Mouse (Mus musculus): Measurements from ENCODE around the gene Ppp1r15b. TPM values are rescaled to one million over a fixed set of nuclear protein-coding genes. Genes with fewer than 3 reads are reported as not detected.

Gene Ppp1r15b
- total RNA-seq, 4 experiments from 2014 or later = 14.8 to 18.2 (median 16.3) TPM

DNA sequence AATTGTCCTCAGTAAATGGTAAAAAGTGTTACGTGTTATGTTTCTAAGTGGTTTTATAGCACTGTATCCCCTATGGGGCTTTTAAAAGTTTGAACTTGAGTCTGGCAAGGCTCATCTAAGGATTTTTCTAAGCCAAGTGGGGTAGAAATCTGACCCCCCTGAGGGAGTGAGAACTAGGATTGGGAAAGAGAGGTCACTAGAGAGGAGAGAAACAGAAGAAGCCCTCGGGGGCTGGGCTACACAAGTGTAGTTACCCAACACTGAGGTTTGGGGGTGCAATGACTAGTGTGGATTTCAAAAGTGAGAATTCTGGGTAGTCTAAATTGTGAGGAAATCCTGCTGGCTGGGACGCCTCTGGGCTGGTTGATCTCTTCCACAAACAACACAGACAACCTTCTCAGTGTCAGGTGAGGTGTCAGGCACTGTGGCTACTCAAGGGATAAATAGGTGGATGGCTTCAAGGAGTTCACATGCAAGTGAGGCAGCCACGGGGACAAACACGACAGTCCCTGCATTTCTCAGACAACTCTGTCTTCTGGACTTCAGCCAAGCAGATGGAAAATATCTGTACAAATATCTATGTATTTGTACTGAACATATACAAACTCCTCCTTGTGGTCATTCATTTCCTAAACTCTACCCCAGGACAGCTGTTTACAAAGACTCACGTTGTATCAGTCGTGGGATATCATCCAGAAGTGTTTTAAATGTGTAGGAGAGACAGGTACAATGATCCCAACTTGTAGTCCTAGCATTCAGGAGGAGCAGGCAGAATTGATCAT, 10.8 kb upstream of the Ppp1r15b start:
- DNase-seq (ENCODE audit: low spot score in 2 of 2) = no peak

DNA sequence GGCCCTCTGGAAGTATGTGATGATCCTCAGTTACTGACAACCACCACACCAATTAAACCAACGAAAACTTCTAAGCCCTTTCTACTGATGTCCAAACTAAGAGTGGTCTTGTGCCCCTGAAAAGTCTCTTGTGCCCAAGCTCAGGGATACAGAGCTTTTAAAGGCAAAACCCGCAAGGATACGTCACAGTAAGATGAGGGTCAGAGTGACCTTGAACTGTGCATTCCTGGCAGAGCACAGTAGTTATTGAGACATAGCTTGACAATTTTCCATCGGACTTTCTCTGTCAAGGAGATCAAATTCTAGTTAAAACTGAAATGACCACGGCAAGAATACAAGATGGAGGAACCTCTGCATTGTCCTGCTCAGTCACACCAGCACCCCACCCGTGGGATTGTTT, 9.7 kb upstream of the Ppp1r15b start:
- DNase-seq (ENCODE audit: low spot score in 2 of 2) = no peak

DNA sequence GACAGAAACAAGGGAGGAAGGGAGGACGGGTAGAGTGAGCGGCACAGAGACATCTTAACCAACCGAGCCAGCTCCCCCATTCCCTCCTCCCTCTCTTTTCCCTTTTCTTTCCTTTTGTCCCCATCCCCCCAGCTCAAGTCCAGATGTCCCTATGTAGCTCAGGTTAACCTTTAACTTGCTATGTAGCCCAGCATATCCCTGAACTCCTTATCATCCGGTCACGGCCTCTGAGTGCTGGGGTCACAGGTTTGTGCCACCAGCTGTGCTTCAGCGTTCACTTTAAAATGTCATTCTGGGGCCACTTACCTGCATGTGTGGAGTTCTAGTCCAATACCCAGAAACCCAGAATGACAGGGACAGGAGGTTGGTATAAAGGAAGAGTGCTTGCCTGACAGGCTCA, 6.8 kb upstream of the Ppp1r15b start:
- DNase-seq (ENCODE audit: low spot score in 2 of 2) = no peak

DNA sequence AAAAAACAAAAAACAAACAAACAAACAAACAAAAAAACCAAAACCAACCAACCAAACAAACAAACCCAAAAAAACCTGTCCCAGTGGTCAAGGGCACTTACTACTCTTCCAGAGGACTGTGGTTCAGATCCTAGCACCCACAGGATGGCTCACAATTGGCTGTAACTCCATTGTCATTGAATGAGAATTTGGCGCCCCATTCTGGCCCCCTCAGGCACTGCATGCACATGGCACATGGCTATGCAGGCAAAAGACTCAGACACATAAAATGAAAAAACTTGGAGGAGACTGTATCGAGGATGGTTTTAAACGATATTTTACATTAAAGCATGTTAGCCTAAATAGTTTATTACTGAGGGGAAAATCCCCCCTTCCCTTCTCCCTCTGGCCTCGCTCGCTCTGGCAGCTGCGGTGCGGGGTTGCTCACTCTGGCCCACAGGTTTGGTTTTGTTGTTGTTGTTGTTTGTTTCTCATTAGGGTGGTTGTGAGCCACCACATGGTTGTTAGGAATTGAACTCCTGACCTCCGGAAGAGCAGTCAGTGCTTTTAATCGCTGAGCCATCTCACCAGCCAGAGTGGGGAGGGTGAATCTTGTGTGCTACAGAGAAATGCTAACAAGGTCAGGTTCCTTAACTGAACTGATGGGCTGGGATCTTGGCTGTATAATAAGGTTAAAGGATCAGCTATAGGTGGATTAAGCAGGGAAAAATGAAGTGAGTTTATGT, 5.1 kb upstream of the Ppp1r15b start:
- no peak for DNase-seq (ENCODE audit: low spot score in 2 of 2)

DNA sequence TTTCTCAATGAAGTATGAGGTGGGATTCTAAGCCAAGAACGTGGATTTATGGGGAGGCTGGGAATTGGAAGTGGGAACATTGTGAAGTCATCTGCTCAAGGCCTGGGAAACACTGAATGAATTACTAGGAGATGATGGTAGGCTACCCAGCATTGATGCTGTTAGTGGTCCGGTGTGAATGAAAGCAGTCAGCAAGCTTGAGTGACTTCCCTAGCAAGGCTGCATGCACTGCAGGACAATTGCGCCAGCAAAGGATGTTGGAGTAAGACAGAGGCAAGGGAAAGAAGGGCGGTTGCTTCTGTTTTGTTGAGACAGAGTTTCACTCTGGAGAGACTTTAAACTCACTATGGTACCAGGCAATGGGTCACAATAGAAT, 4.6 kb upstream of the Ppp1r15b start:
- DNase-seq (ENCODE audit: low spot score in 2 of 2) = no peak

GRCm38 (mm10) chr1:133127328-133127727, 3.6 kb upstream of the Ppp1r15b start:
- DNase-seq (ENCODE audit: low spot score in 2 of 2) = no peak

DNA sequence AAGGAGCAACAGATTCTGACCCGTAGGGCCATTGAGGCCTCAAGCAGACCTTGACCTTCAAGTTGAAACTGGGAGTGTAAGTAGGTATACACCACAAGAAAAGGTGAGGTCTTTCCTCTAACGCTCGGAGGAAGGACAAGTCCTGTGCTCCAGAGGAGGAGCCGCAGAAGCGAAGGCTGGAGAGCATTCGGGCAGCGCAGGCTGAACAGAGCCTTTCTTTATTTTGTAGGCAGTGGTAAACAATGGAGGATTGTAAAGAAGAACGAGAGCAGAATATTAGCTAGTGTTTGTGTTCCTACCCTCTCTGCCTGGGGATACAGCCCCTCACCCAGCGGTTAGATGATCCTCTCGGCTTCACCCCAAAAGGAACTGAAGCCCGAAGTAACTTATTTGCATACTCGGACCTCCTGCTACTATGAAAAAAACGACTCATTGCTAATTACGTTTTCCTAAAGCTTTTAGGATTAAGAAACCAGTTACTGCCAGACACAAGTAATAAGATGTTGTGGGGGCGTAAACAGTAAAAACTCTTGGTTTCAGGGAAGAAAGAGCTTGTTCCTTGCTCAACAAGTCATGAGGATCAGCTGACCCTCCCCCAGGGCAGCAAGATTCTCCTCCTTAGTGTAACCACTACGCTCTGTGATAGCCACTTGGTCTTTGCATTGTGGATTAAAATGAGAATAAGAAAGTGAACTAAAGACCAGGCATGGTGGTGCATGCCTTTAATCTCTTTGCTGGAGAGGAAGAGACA, 1.3 kb upstream of the Ppp1r15b start:
- DNase-seq (ENCODE audit: low spot score in 2 of 2) = no peak

GRCm38 (mm10) chr1:133131561-133131905, 590 bp downstream of the Ppp1r15b start:
- no peak for DNase-seq (ENCODE audit: low spot score in 2 of 2)

DNA sequence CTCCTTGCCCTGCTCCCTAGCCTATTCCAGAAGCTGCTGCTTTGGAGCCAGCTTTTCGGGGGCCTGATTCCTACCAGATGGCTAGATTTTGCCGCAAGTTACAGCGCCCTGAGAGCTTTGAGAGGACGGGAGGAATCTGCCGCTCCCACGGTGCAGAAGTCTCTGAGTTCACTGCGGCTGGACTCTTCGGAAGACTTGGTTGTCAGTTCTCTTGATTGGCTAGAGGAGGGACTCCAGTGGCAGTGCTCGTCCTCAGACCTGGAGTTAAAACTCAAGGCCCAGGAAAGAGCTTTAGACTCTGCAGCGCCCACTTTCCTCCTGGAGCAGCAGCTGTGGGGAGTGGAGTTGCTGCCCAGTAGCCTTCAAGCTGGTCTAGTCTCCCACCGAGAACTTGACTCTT, 993 bp downstream of the Ppp1r15b start:
- no peak for DNase-seq (ENCODE audit: low spot score in 2 of 2)

- DNase-seq (ENCODE audit: low spot score in 2 of 2) = no peak
Measured at GRCm38 (mm10) chr1:133132388-133133326, 1.7 kb downstream of the Ppp1r15b start.

DNA sequence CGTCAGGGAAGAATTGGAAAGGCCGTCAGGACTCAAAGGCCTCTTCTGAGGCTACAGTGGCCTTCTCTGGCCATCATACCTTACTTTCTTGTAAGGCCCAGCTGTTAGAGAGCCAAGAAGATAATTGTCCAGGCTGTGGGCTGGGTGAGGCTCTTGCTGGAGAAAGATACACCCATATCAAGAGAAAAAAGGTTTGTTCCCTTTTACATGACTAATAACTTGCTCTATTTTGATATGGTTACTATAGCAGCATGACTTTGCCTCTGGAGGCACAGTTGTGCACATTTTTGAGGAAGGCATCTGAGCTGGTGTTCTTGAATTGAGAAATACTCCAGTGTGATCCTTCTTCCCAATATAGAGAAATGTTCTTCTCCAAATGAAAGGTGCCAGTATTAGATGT, 2.5 kb downstream of the Ppp1r15b start:
- DNase-seq (ENCODE audit: low spot score in 2 of 2) = no peak

DNA sequence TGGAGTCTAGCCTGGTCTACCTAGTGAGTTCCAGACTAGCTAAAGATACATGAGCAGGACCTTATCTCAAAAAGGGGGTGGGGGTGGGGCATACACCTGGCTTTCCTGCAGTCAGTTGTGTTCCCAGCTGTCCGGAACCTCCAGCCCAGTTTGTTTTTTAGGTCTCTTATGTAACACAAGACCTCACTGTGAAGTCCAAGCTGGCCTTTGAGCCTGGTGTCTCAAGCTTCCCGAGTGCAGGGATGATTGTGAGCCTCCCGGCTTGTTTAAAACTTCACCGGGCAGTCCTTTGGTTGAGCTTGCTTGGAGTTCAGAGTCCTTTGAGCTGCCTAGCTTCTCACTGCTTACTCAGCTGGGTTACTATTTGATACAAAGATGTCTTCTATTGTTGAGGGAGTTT, 3.1 kb downstream of the Ppp1r15b start:
- no peak for DNase-seq (ENCODE audit: low spot score in 2 of 2)

DNA sequence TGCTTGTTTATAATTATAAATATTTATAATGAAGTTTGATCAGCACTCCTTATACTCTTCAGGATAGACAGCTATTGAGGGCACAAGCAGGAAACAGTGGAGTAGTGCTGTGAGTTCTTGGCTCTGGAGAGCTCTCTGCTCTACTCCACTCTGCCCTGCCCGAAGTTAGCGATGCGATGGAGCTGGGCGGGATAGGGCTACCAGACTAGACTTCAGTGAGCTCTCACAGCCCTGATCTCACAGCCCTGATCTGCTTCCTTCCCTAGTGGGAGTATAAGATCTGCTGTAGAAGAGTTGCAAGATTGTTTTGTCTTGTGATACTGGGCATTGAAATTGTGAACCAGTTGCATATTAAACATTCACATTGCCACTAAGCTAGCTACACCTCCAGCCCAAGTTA, 3.9 kb downstream of the Ppp1r15b start:
- DNase-seq (ENCODE audit: low spot score in 2 of 2) = no peak

DNA sequence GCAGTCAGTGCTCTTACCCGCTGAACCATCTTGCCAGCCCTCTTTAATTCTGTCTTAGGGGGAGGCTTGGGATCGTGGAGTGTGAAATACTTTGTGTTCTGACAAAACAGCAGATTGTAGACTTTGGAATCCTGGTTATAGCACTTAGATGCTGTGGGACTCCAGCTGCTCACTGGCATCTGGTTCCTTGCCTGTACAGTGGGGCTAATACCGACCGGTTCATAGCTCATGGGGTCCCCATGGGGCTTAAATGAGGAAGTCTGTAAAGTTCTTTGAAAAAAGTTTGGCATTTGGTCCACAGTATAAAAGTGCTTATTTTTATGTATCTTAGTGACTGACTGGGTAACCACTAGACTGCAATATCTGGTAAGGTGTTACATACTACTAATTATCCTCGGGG, 4.9 kb downstream of the Ppp1r15b start:
- DNase-seq (ENCODE audit: low spot score in 2 of 2) = no peak

DNA sequence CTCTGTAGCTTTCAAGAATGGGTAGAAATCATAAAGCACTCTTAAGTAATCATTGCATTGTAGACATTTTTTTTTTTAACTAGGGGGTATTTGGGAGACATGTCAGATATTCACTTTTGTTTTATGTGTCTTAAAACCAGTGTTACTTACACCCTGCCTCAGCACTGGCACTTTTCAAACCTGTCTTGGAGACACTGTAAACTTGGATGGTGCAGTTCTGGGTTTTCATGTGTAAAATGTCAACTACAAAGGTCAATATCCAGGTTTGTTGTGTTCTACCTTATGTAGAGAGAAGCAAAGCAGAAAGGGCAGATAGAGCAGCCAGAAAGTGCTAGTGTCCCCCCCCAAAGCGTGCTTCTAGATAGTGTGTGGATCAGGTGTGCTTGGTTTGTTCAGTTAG, 7.5 kb downstream of the Ppp1r15b start:
- DNase-seq (ENCODE audit: low spot score in 2 of 2) = no peak

GRCm38 (mm10) chr1:133146014-133147009, 15.4 kb downstream of the Ppp1r15b start:
- no peak for DNase-seq (ENCODE audit: low spot score in 2 of 2)

- DNase-seq (ENCODE audit: low spot score in 2 of 2) = no peak
Measured at GRCm38 (mm10) chr1:133147324-133147723, 16.4 kb downstream of the Ppp1r15b start.

DNA sequence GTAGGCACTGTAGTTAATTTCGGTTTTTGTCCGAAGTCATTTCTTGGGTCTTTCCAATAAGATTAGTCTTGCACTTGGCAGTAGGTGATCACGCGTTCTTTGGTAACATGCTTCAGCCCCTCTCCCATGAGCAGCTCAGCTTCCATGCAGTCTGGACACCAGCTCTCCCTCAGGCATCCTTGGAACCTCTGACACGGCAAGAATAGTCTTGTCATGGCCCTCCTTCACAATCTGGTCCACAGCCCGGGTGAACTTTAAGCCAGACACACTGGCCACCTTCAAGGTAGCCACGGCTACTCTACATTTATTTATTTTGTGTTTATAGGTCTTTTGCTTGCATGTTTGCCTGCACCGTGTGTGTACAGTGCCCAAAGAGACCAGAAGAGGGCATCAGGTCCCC, 17.2 kb downstream of the Ppp1r15b start:
- DNase-seq (ENCODE audit: low spot score in 2 of 2) = no peak

- DNase-seq (ENCODE audit: low spot score in 2 of 2) = no peak
Measured at GRCm38 (mm10) chr1:133150556-133150955, 19.6 kb downstream of the Ppp1r15b start.

GRCm38 (mm10) chr1:133152213-133152612, 21.3 kb downstream of the Ppp1r15b start:
- DNase-seq (ENCODE audit: low spot score in 2 of 2) = no peak

Data from gastrocnemius, adult 8-10 months (tissue).